Mouse (Mus musculus) CH12.LX (cell line): ENCODE results near the gene Cdhr2. TPM values are rescaled to one million over a fixed set of nuclear protein-coding genes. Genes with fewer than 3 reads are reported as not detected.
A peak's percentile ranks its signal among the peaks of the same experiment; 100 is the strongest.

Experiments
- DNase-seq: peaks from one replicate; pipeline ENCODE4 v3.0.0-alpha.2; 2013; ENCODE audit errors: extremely low read depth
- H3K27ac ChIP-seq: 2 replicates; pipeline ENCODE4 v1.5.1; 2012; ENCODE audit warnings: low read depth, mild to moderate bottlenecking, control low read depth, moderate library complexity; ENCODE audit not compliant: insufficient read depth
- H3K27me3 ChIP-seq: replicated peaks from 2 replicates; pipeline ENCODE3; 2012; ENCODE audit warnings: inconsistent platforms
- H3K36me3 ChIP-seq, 2 experiments: replicated peaks in 1 of 2; 2 replicates each; pipeline versions ENCODE3 to v1.6.1; 2012; ENCODE audit warnings: inconsistent platforms in 1 of 2, low read length in 1 of 2, mild to moderate bottlenecking in 1 of 2, mixed read lengths in 1 of 2, moderate library complexity in 1 of 2; ENCODE audit not compliant: control insufficient read depth in 1 of 2, insufficient read depth in 1 of 2
- H3K4me1 ChIP-seq, 2 experiments: 2 replicates each; pipeline ENCODE4 v1.6.1; 2012; ENCODE audit warnings: inconsistent platforms in 1 of 2, moderate library complexity in 1 of 2; ENCODE audit not compliant: insufficient read depth in 2 of 2, control insufficient read depth in 1 of 2
- H3K4me2 ChIP-seq: 2 replicates; pipeline ENCODE4 v1.6.1; 2012; ENCODE audit warnings: low read depth, mild to moderate bottlenecking, control low read depth; ENCODE audit not compliant: poor library complexity, insufficient read depth, severe bottlenecking
- H3K4me3 ChIP-seq, 3 experiments: fragments of 150-350 bp in 1 of 3; sonication (generic) in 1 of 3; replicated peaks in 1 of 3; 2 replicates each; pipeline versions ENCODE3 to v1.5.1; 2011 to 2012; ENCODE audit warnings: low read depth in 2 of 3, low read length in 2 of 3, mild to moderate bottlenecking in 2 of 3, moderate library complexity in 2 of 3, control low read depth in 1 of 3, improper control_type of control experiment in 1 of 3, inconsistent platforms in 1 of 3, mixed read lengths in 1 of 3; ENCODE audit not compliant: poor library complexity in 1 of 3
- H3K79me2 ChIP-seq: replicated peaks from 2 replicates; pipeline ENCODE4 v1.6.1; 2012; ENCODE audit warnings: mild to moderate bottlenecking, moderate library complexity; ENCODE audit not compliant: control insufficient read depth, poor library complexity, insufficient read depth, severe bottlenecking; ENCODE audit errors: extremely low read depth
- H3K9ac ChIP-seq: 2 replicates; pipeline ENCODE4 v1.6.1; 2012; ENCODE audit warnings: low read depth, mild to moderate bottlenecking, control low read depth, moderate library complexity; ENCODE audit not compliant: insufficient read depth
- H3K9me3 ChIP-seq: replicated peaks from 2 replicates; pipeline ENCODE3; 2012; ENCODE audit warnings: low read length, inconsistent platforms, mixed read lengths
- BHLHE40 ChIP-seq: IDR thresholded peaks from 2 replicates; pipeline ENCODE4 v1.6.1; 2011; ENCODE audit warnings: mild to moderate bottlenecking, low read depth, low read length, improper control_type of control experiment
- CHD2 ChIP-seq: IDR thresholded peaks from 2 replicates; pipeline ENCODE4 v1.6.1; 2011; ENCODE audit warnings: low read length, improper control_type of control experiment
- CTCF ChIP-seq, 2 experiments: IDR thresholded peaks in 1 of 2; conservative IDR thresholded peaks in 1 of 2; 2 replicates each; pipeline ENCODE4 v1.5.1; 2011 to 2012; ENCODE audit warnings: low read depth in 2 of 2, low read length in 2 of 2, improper control_type of control experiment in 1 of 2, inconsistent platforms in 1 of 2, mild to moderate bottlenecking in 1 of 2, moderate library complexity in 1 of 2
- E2F4 ChIP-seq: IDR thresholded peaks from 2 replicates; pipeline ENCODE4 v1.6.1; 2011; ENCODE audit warnings: low read depth, low read length, improper control_type of control experiment; ENCODE audit not compliant: insufficient replicate concordance
- HCFC1 ChIP-seq: IDR thresholded peaks from 2 replicates; pipeline ENCODE4 v1.6.1; 2012; ENCODE audit warnings: low read depth, mild to moderate bottlenecking, inconsistent platforms, low read length, improper control_type of control experiment
- IRF4 ChIP-seq: IDR thresholded peaks from 2 replicates; pipeline ENCODE4 v1.6.1; 2014; ENCODE audit warnings: low read depth, mild to moderate bottlenecking, inconsistent platforms, low read length, improper control_type of control experiment
- JUND ChIP-seq: conservative IDR thresholded peaks from 2 replicates; pipeline ENCODE4 v1.6.1; 2011; ENCODE audit warnings: low read depth, low read length, improper control_type of control experiment
- KAT2A ChIP-seq: IDR thresholded peaks from 2 replicates; pipeline ENCODE4 v1.6.1; 2012; ENCODE audit warnings: low read length, improper control_type of control experiment, inconsistent platforms; ENCODE audit not compliant: insufficient replicate concordance
- MAFK ChIP-seq: IDR thresholded peaks from 2 replicates; pipeline ENCODE4 v1.6.1; 2011; ENCODE audit warnings: low read length, improper control_type of control experiment; ENCODE audit not compliant: insufficient replicate concordance
- MXI1 ChIP-seq: IDR thresholded peaks from 2 replicates; pipeline ENCODE4 v1.6.1; 2011; ENCODE audit warnings: mild to moderate bottlenecking, low read depth, low read length, improper control_type of control experiment
- MYC ChIP-seq: IDR thresholded peaks from 2 replicates; pipeline ENCODE4 v1.6.1; 2011; ENCODE audit warnings: low read depth, mild to moderate bottlenecking, improper control_type of control experiment, low read length
- NELFE ChIP-seq: IDR thresholded peaks from 2 replicates; pipeline ENCODE4 v1.6.1; 2011; ENCODE audit warnings: low read depth, low read length, improper control_type of control experiment
- NRF1 ChIP-seq: IDR thresholded peaks from 2 replicates; pipeline ENCODE4 v1.6.1; 2014; ENCODE audit warnings: low read depth, mild to moderate bottlenecking, inconsistent platforms, low read length, improper control_type of control experiment, moderate library complexity
- POLR2AphosphoS2 ChIP-seq: IDR thresholded peaks from 2 replicates; pipeline ENCODE4 v1.6.1; 2011; ENCODE audit warnings: low read depth, low read length, improper control_type of control experiment
- RCOR1 ChIP-seq: conservative IDR thresholded peaks from 2 replicates; pipeline ENCODE4 v1.6.1; 2012; ENCODE audit warnings: low read depth, mild to moderate bottlenecking, inconsistent platforms, low read length, improper control_type of control experiment
- SMC3 ChIP-seq: IDR thresholded peaks from 2 replicates; pipeline ENCODE4 v1.6.1; 2011; ENCODE audit warnings: low read depth, low read length, improper control_type of control experiment
- TBP ChIP-seq: conservative IDR thresholded peaks from 2 replicates; pipeline ENCODE4 v1.6.1; 2011; ENCODE audit warnings: low read depth, low read length, improper control_type of control experiment
- USF2 ChIP-seq: conservative IDR thresholded peaks from 2 replicates; pipeline ENCODE4 v1.6.1; 2011; ENCODE audit warnings: low read depth, low read length, improper control_type of control experiment
- ZC3H11A ChIP-seq: IDR thresholded peaks from 2 replicates; pipeline ENCODE4 v1.6.1; 2012; ENCODE audit warnings: low read depth, mild to moderate bottlenecking, inconsistent platforms, low read length, improper control_type of control experiment
- ZKSCAN1 ChIP-seq: IDR thresholded peaks from 2 replicates; pipeline ENCODE4 v1.6.1; 2012; ENCODE audit warnings: low read depth, inconsistent platforms, low read length, improper control_type of control experiment, borderline replicate concordance
- ZNF384 ChIP-seq: IDR thresholded peaks from 2 replicates; pipeline ENCODE4 v1.6.1; 2012; ENCODE audit warnings: low read depth, low read length, improper control_type of control experiment, inconsistent platforms
- dilution Hi-C: fragments of 300-500 bp; cut with MboI; formaldehyde crosslinking; loops from 2 replicates; pipeline ENCODE4 v1.14.3; 2020; ENCODE audit warnings: low sequenced_read_pairs; ENCODE audit not compliant: extremely low pct_unique_long_range_greater_than_20kb, extremely low pct_ligation_motif_present
- in situ Hi-C: fragments of 300-500 bp; cut with MboI; formaldehyde crosslinking; loops from 3 replicates; pipeline ENCODE4 v1.14.3; 2019; ENCODE audit warnings: low sequenced_read_pairs, low pct_ligation_motif_present, low pct_unique_long_range_greater_than_20kb, mixed read lengths
- polyA plus RNA-seq: library from polyadenylated mRNA; unstranded; fragments of >175 nt; gene quantifications from 2 replicates; pipeline ENCODE4 v1.2.1, GENCODE M21; 2012; ENCODE audit warnings: low read depth; ENCODE audit not compliant: insufficient read length
- total RNA-seq, 2 experiments: library from RNA; depleted of rRNA; stranded (reverse); fragments of 300-350 nt in 1 of 2; fragments of >200 nt in 1 of 2; gene quantifications; 2 replicates each; pipeline ENCODE4 v1.2.3; 2012 to 2014

Cdhr2 gene
- total and polyA plus RNA-seq, 3 experiments: not detected

GRCm38 (mm10) chr13:54691737-54692136 is 9.5 kb upstream of the Cdhr2 start:
- Histone ChIP-seq H3K4me2 (peak overlapping the region; percentile 79; the same call in 1 of the 2 replicates), H3K27me3 (peaks cover 5% of the 10 kb centered on the region), H3K9ac (peak overlapping the region; percentile 20; the same call in 1 of the 2 replicates), H3K36me3 (peaks cover 0 to 8% of the 10 kb centered on the region in 2 experiments), H3K9me3 (no peaks in the 10 kb centered on the region), H3K79me2 (peaks cover 16% of the 10 kb centered on the region), H3K4me1 (peaks cover 12 to 42% of the 10 kb centered on the region in 2 experiments), H3K4me3 (no peak overlapping the region), H3K27ac (no peak overlapping the region)
- in situ Hi-C loops (no loop called here), dilution Hi-C loops (no loop called here)
- DNase-seq: no peak
- TF ChIP-seq ZKSCAN1 (peak; percentile 82), MYC (no peak), CTCF (conservative IDR thresholded peaks at IDR 0.05 in 1 of 2, IDR thresholded peaks at IDR 0.05 in 1 of 2; ENCODE audit: low read depth in 2 of 2, low read length in 2 of 2) (no peak)

- Histone ChIP-seq H3K27ac (peak overlapping the region; percentile 91), H3K27me3 (peaks cover 8% of the 10 kb centered on the region), H3K9me3 (no peaks in the 10 kb centered on the region), H3K4me3 (peak overlapping the region; percentile 92 to 98 (median 97)), H3K4me1 (peaks cover 12 to 42% of the 10 kb centered on the region in 2 experiments), H3K9ac (peak overlapping the region; percentile 79), H3K4me2 (peak overlapping the region; percentile 79), H3K79me2 (peaks cover 11% of the 10 kb centered on the region), H3K36me3 (peaks cover 0 to 8% of the 10 kb centered on the region in 2 experiments)
- in situ Hi-C loops (no loop called here), dilution Hi-C loops (no loop called here)
- no peak for TF ChIP-seq E2F4
- TF ChIP-seq USF2: no peak
- DNase-seq: no peak
Observed at GRCm38 (mm10) chr13:54692711-54693557, 8.3 kb upstream of the Cdhr2 start.

GRCm38 (mm10) chr13:54693558-54694347 is 7.5 kb upstream of the Cdhr2 start, which contains the start of gene Rnf44:
Gene Rnf44 (minus strand): TSS chr13:54693907.
- Histone ChIP-seq H3K4me3 (peak within 1 kb of the TSS; percentile 92 to 98 (median 97)), H3K36me3 (peaks cover 0 to 8% of the 10 kb centered on the region in 2 experiments), H3K4me2 (peak within 1 kb of the TSS; percentile 79), H3K27ac (peak within 1 kb of the TSS; percentile 95), H3K4me1 (peaks cover 12 to 37% of the 10 kb centered on the region in 2 experiments), H3K9me3 (no peaks in the 10 kb centered on the region), H3K79me2 (peaks cover 11% of the 10 kb centered on the region), H3K27me3 (peaks cover 11% of the 10 kb centered on the region), H3K9ac (peak within 1 kb of the TSS; percentile 91)
- peak; percentile 97 for DNase-seq
- dilution Hi-C loops (no loop called here), in situ Hi-C loops (no loop called here)
- TF ChIP-seq KAT2A (peak; percentile 70; the same call in 1 of the 2 replicates), ZC3H11A (no peak), MAFK (no peak), USF2 (no peak), JUND (no peak), HCFC1 (no peak), ZNF384 (no peak), IRF4 (peak; percentile 67), POLR2AphosphoS2 (no peak), TBP (no peak), BHLHE40 (no peak; the same call in 1 of the 2 replicates), CHD2 (no peak; the same call in none of the 2 replicates), RCOR1 (no peak; the same call in 1 of the 2 replicates), SMC3 (no peak), NRF1 (peak; percentile 50; the same call in 1 of the 2 replicates), MYC (no peak), NELFE (peak; percentile 73), CTCF (conservative IDR thresholded peaks at IDR 0.05 in 1 of 2, IDR thresholded peaks at IDR 0.05 in 1 of 2; ENCODE audit: low read depth in 2 of 2, low read length in 2 of 2) (no peak), MXI1 (peak; percentile 77; the same call in 1 of the 2 replicates)
